Mouse (Mus musculus) layer of hippocampus, adult 8-10 months (tissue): ENCODE measurements at regions not wholly inside any gene's neighbourhood (a gene's known extent, or its start where the extent isn't known, plus 50 kb on each side); places are given as distances from the start of the nearest gene placed in this dataset.
A peak's percentile ranks its signal among the peaks of the same experiment; 100 is the strongest.
"Not testable (repeated sequence)": the region's sequence is repeated elsewhere in the genome, so short reads cannot be mapped to it uniquely, and the experiment has no call there.

ENCODE experiments used
- DNase-seq, 2 experiments: peaks; one replicate each; pipeline ENCODE4 v3.0.0; 2022; ENCODE audit warnings: low spot score in 2 of 2

GRCm38 (mm10) chr3:111194541-111194940 is 943.7 kb upstream of the Prmt6 start:
- no peak for DNase-seq

GRCm38 (mm10) chr3:111166698-111167097 is 915.9 kb upstream of the Prmt6 start:
- DNase-seq, result no peak

- not testable (repeated sequence) for DNase-seq
These were observed 890.4 kb upstream of the Prmt6 start for GRCm38 (mm10) chr3:111141196-111141595.

- no peak for DNase-seq
These were observed 858.2 kb upstream of the Prmt6 start for GRCm38 (mm10) chr3:111108982-111109381.

GRCm38 (mm10) chr3:111102646-111103045 is 851.8 kb upstream of the Prmt6 start:
- peak; percentile 28 to 29 for DNase-seq

GRCm38 (mm10) chr3:111074311-111074710 is 823.5 kb upstream of the Prmt6 start:
- DNase-seq, result no peak

GRCm38 (mm10) chr3:111070301-111070700 is 819.5 kb upstream of the Prmt6 start:
- no peak for DNase-seq

GRCm38 (mm10) chr3:111069843-111070242 is 819.0 kb upstream of the Prmt6 start:
- no peak for DNase-seq

GRCm38 (mm10) chr3:111069156-111069555 is 818.4 kb upstream of the Prmt6 start:
- DNase-seq, result peak; percentile 32 to 63

- DNase-seq, result no peak
These were observed 798.8 kb upstream of the Prmt6 start for GRCm38 (mm10) chr3:111049638-111050037.
